Mouse (Mus musculus) cerebellum, adult 11-12 months (tissue): ENCODE results near the gene Nmrk1.
"Not testable (repeated sequence)": the region's sequence is repeated elsewhere in the genome, so short reads cannot be mapped to it uniquely, and the experiment has no call there.

Experiments used
- DNase-seq: peaks from one replicate; pipeline ENCODE4 v3.0.0; 2022

Gene Nmrk1

DNA sequence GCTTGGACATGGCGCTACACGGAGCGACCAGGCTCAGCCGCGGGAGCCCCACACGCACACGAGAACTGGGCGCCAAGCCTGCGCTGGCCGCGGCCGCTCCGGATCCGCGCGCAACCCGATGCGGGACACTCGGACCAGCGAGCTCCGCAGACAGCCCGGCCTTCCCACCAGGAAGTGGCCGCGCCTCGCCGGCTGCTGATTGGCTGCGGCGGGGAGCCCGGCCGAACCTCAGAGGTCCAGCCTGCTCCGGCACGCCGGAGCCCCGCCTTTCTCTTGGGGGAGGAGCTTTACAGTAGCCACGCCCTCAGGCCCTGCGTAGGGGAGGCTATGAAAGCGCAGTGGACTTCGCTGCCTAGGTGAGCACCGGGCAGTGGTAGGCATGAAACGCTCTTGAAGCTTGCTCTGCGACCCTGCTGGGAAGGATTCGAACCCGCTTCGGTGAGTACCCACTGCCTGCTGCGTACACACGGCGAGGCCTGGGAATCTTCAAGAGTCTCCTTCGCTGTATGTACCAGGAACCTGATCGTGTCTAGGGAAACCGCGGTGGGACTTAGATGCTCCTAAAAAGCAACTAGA is at the start of gene Nmrk1, which contains the start of gene Ostf1:
Gene Nmrk1 (plus strand): TSS at position 307 of the 576 bp plus-strand sequence.
Gene Ostf1 (minus strand): TSS at position 180 of the 576 bp plus-strand sequence.
- DNase-seq = peak; percentile 97

DNA sequence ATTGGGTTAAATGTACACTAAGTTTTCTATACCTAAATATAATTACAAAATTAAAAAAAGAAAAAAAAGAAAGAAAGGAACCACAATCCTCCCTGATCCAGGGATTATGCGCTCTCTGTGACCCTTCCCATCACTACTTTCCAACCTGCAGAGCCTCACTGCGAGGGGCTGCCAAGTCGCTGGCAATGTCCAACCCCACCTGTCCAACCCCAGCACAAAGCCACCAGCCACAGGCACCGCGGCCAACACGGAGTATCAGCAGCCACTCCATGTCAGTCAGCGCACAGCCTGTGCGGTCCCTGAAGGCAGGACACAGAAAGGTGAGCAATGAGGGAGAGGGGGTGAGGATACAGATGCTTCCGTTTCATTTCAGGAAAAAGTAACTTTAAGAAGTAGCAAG is 49.5 kb upstream of the Nmrk1 start:
- no peak for DNase-seq

DNA sequence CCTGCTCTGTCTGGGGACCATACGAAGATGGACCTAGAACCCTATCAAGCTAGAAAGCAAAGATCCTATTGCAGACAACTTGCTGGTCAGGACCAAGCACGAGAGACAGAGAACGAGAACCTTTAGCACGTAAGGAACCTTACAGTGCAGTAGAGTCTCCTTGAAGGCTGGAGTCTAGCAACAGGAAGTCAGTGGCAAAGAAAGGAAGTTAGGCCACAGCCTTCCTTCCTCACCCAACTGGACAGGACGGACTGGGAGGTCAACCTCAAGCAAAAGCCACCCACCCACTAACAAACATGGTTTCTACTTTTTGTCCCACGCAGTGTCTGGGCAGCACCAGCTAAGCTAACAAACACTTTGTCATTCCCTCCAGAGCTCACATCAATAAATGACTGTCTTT is 48.9 kb upstream of the Nmrk1 start:
- no peak for DNase-seq

DNA sequence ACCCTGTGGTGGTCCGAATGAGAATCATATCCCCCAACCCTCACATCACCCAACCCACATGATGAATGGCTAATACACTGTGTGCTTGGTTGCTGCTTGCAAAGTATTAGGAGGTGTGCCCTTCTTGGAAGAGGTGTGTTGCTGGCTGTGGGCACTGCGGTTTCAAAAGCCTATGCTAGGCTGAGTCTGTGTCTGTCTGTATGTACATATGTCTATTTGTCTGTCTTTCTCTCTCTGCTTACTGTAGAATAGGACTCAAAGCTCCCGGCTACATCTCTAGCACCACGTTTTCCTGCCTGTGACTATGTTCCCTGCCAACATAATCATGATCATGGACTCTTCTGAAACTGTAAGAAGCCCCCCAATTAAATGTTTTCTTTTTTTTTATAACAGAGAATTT is 48.0 kb upstream of the Nmrk1 start:
- DNase-seq = no peak

DNA sequence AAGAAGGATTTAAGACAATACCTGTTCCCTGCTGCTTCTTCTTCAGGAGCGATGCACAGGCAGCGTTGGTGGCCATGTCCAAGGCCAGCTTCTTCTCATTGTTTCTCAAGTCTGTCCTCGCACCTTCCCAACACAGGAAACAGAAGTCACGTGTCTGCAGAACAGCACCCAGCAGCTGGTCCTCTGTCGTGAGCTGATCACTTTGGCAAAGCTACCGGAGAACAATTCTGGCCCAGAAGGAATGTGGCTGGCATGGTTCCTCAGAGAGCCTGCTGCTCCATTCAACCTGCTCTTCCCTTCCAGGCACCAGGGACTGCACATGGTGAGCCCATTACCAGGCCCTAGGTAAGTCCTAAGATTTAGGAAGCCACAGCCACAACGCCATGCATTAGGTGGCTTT is 47.1 kb upstream of the Nmrk1 start:
- no peak for DNase-seq

DNA sequence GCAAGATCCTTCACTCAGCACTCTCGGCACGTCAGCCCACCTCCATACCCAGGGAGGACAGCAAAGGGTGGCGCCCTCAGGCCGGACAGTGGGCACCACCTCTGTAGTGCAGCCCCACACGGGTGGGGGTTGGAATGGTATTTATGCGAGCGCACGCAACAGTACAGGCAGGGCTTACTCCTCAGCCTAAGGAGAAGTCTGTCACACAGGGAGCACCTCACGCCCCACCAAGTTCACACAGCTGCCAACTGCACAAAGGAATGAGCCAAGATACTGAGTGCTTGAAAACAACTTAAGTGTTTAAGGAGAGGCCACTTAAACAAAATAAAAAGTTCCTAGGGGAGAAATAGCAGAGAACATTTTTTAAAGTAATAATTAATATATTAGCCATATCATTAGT is 44.6 kb upstream of the Nmrk1 start:
- DNase-seq = no peak

DNA sequence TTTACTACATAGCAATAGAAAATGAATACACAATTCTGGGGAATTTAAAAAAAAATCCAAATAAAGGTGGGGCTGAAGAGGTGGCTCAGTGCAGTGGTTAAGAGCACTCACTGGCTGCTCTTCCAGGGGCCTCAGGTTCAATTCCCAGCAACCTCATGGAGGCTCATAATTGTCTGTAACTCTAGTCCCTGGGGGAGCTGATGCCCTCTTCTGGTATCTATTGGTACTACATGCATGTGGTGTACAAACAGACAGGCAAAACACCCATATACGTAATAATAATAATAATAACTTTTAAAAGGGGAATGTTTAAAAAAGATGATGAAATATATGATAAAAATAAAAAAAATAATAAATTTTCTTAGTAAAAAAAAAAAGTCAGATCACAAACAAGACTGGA is 43.5 kb upstream of the Nmrk1 start:
- DNase-seq = no peak

DNA sequence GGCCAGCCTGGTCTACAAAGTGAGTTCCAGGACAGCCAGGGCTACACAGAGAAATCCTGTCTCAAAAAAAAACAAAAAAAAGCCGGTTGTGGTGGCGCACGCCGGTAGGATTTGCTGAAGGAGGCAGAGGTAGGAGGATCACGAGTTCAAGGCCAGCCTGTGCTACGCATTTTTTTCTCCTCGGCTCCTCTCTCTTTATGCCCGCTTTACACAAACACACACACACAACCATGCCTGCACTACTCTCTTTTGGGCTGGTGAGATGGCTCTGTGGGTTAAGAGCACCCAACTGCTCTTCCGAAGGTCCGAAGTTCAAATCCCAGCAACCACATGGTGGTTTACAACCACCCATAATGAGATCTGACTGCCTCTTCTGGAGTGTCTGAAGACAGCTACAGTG is 42.9 kb upstream of the Nmrk1 start:
- DNase-seq = not testable (repeated sequence)

DNA sequence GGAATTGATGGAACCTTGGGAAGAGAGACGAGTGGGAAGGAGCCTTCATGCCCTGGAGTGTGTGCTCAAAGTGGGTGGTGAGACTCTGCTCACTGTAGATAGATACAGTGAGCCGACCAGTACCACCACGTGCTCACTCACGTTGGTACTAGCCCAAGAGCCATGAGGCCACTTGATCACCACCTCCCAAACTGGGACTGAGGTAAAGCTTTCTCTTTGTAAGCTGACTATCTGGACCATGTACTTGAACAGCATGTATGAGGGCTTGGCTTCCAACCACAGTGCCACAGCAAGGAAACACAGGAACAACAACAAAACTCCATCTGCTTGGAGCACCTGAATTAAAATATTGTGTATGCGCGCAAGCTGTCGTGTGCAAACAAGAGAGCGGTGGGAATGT is 42.5 kb upstream of the Nmrk1 start:
- no peak for DNase-seq

DNA sequence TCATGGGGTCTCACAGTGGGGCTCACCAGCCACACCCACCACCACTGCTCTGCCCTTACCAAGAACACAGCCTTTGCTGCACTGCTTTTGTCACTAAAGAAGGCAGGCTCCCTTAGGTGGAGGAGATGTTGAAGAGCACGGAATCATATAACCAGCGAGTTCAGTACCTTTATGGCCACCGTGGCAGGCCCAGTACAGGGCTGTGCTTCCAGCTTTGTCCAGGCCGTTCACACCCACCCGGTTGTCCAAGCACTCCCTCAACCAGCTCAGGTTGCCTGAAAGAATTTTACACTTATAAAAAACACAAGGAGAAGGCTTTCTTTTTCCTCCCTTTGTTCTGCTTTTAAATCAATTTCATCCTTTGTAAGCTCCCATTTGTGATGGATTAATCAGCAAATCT is 41.5 kb upstream of the Nmrk1 start:
- no peak for DNase-seq

DNA sequence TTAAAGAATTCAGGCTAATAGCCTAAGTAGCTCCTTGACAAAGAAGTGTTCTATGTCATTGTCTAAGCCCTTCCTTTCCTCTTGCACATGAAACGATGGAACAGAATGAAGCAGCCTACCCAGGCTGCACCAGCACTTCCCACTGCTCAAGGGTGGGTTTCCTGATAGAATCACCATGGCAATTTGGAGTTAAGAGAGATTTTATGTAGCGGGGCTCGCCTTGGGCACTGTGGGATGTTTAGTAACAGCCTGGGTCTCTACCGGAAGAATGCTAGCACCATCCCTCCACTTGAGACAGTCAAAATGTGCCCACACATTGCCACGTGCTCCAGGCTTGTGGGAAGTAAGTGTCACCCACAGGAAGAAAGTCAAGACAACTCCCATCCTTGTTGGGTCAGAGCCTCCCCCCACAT is 40.8 kb upstream of the Nmrk1 start:
- DNase-seq = no peak

DNA sequence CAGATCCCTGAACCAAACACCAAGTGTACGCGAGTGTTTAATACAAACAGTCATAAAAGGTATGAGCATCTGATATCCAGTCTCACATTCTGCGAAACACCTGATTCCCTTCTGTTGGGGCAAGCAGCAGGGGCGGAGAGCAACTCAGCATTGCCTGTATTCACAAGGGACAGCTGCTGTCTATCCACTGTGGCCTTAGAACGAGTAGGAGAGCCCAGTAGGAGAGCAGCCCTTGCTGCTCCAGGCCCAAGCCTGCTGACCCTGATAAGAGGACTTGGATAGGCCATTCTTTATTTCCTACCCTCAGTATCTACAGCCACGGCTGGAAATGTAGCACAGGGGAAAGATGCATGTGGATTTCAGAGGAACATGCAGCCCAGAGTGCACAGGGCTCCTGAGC is 38.8 kb upstream of the Nmrk1 start:
- DNase-seq = no peak

DNA sequence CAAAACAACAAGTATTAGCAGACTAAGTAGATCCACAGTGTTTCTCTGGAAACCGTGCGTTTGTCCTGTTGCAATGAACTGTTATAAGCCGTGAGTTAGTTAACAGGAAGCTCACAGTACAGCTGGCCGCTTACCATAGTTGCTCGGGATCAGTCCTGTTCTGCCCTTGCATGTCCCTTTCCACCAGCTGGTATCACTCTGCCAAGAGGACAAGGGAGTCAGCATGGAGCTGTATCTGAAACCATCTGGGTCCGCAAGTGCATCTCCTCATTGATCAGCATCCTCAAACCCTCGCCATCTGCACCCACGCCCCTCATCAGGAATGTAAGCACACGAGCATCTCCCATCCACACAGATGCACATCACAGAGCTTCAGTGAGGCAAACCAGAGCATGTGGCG is 38.0 kb upstream of the Nmrk1 start:
- DNase-seq = no peak

DNA sequence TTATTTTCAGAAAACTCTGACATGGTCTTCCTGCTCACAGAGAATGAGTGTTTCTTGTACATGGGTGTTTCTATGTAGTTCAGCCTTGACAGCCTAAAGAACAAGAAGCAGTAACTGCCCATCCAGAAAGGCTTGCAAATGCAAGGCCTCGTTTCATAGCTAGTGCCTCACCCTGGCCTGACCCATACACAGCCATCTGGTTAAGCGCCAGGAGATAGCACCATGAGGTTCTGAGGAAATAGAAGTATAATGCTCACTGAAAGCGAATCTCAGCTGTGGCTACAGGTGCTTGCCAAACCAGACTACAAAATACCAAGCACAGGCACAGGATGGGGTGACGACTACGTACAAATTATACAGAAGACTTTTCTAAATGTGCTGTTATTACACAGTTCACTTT is 34.9 kb upstream of the Nmrk1 start:
- no peak for DNase-seq

DNA sequence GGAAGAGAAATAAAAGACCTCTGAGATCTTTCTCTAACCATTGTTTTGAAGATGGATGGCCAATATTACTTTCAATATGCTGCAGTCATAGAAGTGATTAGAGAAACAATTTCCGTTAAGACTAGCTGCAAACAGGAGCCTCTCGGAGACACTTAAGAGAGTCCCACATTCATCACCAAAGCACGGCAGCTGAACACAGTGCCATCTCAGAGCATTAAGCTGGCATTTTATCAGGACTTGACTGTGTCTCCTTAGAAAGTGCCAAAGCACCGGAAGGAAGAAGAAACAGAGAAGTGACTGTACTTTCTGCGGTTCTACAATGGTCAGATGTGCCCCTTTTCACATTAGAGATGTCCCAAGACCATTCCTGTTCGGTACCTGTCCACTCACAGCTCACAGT is 34.0 kb upstream of the Nmrk1 start:
- DNase-seq = no peak

DNA sequence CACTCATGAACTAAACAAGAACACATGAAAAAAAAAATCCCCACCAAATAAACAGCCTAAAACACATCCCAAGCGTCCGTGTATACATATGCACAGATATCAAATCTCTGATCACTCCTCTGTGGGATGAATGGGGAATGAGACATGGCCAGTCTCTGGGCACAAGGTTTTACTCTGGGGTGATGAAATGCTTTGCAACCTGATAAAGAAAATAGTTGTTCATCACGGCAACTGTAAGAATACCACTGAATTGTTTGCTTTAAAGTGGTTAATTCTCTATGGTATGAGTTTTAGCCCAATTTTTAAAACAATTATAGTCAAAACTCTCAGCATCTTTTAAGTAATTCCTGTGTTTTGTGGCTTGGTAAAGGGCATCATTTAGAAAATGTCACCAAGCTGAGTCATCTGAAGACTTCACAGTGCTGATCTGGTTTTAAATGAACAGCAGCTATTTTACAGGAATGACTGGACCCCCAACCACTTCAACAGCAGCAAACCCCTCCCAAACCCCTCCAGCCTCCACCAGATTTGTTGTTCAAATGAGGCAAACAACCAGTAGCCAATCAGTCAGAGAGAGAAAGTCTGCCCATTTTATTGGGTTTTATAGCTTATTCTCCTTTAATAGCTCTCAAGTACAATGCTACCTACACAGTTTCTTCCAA is 33.4 kb upstream of the Nmrk1 start:
- DNase-seq = no peak

DNA sequence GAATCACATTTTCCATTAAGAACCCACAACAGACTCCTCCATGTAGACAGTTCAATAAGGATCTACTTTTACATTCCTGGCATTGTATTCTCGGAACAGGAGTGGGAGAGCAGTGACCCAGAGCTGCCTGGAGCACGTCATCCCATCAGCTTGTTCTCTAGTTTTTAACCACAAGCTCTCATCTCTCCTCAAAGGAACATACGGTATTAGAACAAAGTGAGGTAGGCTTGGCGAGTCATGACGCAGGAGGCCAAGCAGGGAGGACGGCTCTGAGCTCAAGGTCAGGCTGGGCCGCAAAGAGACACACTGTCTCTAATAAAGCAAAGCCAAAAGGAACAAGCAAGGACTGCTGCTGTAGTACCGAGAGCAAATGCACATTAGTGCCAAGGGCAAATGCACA is 32.7 kb upstream of the Nmrk1 start:
- DNase-seq = no peak

DNA sequence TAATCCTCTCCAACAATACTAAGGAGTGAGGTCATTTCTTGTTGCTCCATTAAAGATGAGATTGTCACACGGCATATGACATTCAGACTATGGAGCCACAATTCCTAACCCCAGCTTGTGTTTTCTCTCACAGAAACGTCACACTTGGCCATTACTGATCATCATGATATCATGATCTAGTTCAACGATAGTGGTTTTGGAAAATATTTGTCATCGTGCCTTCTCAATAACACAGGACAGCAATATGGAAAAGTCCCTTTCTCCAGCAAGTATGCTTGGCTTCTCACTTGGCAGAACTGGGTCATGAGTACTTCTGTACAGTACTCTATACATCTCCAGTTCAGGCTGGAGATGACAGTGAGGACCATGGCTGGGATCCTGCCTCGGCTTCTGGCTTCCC is 32.1 kb upstream of the Nmrk1 start:
- DNase-seq = no peak

DNA sequence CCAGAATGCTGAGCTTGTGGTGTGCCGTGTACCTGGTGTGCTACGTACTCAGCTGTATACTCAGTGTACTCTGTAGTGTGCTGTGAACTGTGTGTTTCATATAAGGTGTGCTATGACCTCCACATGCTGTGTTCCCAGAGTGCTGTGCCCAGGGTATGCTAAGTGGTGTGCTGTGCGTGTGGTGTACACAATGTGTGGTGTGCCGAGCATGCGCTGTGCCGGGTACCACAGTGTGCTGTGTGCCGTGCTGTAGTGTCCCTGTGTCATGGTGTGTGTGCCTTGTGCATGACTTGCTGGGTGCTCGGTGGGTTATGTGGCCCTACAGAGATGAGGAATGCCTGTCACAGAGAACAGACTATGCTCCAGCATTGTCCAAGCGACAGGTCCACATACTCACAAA is 31.1 kb upstream of the Nmrk1 start:
- no peak for DNase-seq

DNA sequence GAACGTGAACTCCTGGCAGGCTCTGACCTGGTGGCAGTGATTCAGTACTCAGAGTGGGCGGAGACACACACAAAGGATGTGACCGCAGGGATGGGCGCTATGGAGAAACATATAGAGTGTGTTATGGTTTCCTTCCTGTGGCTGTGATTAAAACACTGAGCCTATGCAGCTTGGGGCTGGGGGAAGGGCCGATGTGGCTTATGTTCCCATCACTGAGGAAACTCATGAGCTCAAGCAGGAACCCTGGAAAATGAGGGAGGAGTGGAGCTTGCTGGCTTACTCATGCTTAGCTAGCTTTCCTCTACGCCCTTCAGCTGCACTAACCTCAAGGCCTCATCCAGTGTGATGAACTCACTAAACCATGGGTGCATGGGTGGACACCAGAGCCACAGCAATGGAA is 28.7 kb upstream of the Nmrk1 start:
- no peak for DNase-seq

DNA sequence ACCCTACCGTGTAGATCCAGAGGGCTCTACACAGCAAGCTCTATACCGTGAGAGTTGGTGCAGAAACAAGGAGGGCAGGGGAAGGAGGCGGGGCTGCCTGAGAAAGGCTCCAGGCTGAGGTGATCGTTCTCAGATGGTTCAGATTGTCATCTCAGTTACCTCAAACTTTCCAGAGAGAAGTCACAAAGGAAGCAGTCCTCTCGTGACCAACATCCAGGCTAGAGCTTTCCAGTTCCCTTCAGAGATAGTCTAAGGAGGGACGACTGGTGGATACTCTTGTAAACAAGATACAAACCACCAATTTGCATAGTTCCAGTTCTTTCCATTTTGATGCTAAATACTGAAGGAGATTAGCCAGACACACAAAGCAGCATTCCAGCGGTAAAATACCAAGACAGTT is 23.8 kb upstream of the Nmrk1 start:
- no peak for DNase-seq

DNA sequence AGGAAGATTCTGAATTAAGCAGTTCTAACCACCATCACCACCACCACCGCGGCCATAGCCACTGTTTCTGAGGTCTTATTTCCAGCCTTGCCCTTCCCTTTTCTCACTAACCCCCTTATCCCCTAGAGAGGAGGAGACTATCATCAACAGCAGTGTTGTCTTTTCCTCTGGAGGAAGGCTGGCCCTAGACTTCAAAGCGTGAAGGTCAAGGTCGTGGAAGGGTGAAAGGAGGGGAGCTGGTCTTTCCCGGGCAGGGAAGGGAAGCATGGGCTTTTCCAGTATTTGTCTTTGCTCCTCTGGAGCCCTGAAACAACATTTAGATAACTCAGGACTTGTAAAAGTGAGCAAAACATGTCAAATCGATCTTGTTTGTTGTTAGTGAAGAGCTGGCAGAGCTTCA is 22.8 kb upstream of the Nmrk1 start:
- DNase-seq = no peak

DNA sequence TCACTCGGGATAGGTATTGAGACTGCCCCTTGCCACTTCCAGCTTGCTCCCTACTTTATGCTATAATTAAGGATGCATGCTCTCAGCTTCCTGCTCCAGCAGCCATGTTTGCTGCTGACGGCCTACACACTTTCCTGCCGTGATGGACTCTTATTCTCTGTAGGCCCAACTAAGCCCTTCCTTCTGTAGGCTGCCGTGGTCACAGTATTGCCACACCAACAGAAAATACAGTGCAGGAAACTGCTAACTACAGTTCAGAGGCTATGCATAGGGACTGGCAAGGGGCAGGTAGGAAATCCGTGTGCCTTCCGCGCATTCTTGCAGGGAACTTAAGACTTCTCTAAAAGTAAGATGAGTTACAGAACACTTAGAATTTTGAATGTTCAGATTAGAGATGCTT is 17.4 kb upstream of the Nmrk1 start:
- DNase-seq = no peak

DNA sequence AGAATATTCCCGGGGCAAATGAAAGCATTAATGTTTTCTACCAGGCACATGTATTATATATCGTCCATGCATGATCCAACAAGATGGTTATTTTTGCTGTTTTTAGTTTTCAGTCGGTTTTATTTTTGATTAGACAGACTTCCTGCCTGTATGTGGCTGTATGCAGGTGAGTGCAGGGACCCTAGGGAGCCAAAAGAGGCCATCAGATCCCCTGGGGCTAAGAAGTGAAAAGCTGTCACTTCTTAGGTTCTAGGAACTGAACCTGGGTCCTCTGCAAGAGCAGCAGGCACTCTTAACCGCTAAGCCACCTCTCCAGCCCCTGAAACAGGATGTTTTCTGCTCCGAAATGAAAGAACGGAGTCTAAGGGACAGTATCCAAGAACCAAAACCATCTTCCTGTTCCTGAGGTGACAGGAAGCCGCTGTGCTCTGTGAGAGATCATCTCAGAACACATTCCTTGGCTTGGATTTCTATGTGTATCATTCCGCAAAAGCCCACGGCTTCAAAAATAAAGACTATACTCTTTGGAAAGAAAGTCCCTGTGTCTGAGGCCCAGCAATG is 16.0 kb upstream of the Nmrk1 start:
- no peak for DNase-seq

DNA sequence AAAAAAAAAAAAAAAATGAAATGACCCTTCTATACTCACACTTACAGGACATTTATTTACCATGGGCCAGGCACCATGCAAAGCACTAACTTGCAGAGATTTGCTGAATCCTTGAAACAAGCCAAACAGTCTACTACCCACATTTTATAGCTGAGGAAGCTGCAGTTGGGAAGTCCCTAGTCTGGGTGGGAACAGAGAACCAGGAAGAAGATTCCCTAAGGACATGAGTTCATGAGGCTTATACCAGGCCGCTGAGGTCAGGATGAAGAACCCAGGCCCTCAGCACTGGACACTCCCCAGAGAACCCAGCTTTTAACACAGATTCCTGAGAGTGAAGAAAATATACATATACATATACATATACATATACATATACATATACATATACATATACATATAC is 14.2 kb upstream of the Nmrk1 start:
- DNase-seq = no peak
